Mouse (Mus musculus) cerebellum, adult 18-20 months (tissue): ENCODE measurements at regions not wholly inside any gene's neighbourhood (a gene's known extent, or its start where the extent isn't known, plus 50 kb on each side); places are given as distances from the start of the nearest gene placed in this dataset.

ENCODE experiments used
- DNase-seq, 2 experiments: peaks; one replicate each; pipeline ENCODE4 v3.0.0; 2021

- DNase-seq, result no peak
These were observed 223.5 kb upstream of the Rgma start for GRCm38 (mm10) chr7:73151586-73152467.

GRCm38 (mm10) chr7:73153668-73154067, 221.6 kb upstream of the Rgma start:
- no peak for DNase-seq

- DNase-seq, result no peak
These were observed 216.5 kb upstream of the Rgma start for GRCm38 (mm10) chr7:73158833-73159232.

- DNase-seq, result no peak
These were observed 214.3 kb upstream of the Rgma start for GRCm38 (mm10) chr7:73160968-73161367.

- no peak for DNase-seq
These were observed 211.6 kb upstream of the Rgma start for GRCm38 (mm10) chr7:73163687-73164086.

GRCm38 (mm10) chr7:73165521-73165920, 209.8 kb upstream of the Rgma start:
- no peak for DNase-seq

- DNase-seq, result no peak
These were observed 205.9 kb upstream of the Rgma start for GRCm38 (mm10) chr7:73169416-73169815.

GRCm38 (mm10) chr7:73172615-73173014, 202.7 kb upstream of the Rgma start:
- no peak for DNase-seq

- no peak for DNase-seq
These were observed 191.5 kb upstream of the Rgma start for GRCm38 (mm10) chr7:73183761-73184160.

- no peak for DNase-seq
These were observed 190.9 kb upstream of the Rgma start for GRCm38 (mm10) chr7:73184208-73185070.

- no peak for DNase-seq
These were observed 190.2 kb upstream of the Rgma start for GRCm38 (mm10) chr7:73185071-73185531.

- no peak for DNase-seq
These were observed 189.7 kb upstream of the Rgma start for GRCm38 (mm10) chr7:73185591-73185990.

GRCm38 (mm10) chr7:73186501-73186900, 188.8 kb upstream of the Rgma start:
- DNase-seq, result no peak

GRCm38 (mm10) chr7:73191388-73192278, 183.7 kb upstream of the Rgma start:
- no peak for DNase-seq

GRCm38 (mm10) chr7:73192839-73193238, 182.5 kb upstream of the Rgma start:
- DNase-seq, result no peak

- no peak for DNase-seq
These were observed 180.0 kb upstream of the Rgma start for GRCm38 (mm10) chr7:73195306-73195705.

- no peak for DNase-seq
These were observed 178.3 kb upstream of the Rgma start for GRCm38 (mm10) chr7:73196851-73197531.

GRCm38 (mm10) chr7:73198069-73198468, 177.2 kb upstream of the Rgma start:
- DNase-seq, result no peak

GRCm38 (mm10) chr7:73199967-73200366, 175.3 kb upstream of the Rgma start:
- no peak for DNase-seq

GRCm38 (mm10) chr7:73201330-73201729, 174.0 kb upstream of the Rgma start:
- DNase-seq, result no peak

GRCm38 (mm10) chr7:73206922-73207811, 168.1 kb upstream of the Rgma start:
- no peak for DNase-seq
